Mouse (Mus musculus): Measurements from ENCODE around the gene Tnip1. TPM values are rescaled to one million over a fixed set of nuclear protein-coding genes. Genes with fewer than 3 reads are reported as not detected.

Tnip1 gene
- total RNA-seq, 2 experiments from 2014 or later, result 26.7 to 28.3 TPM

Other genes with a start within 250 kb of the Tnip1 start
- 70.3 and 73.9 TPM in 2 replicates for gene Cdc42se2, start 175.2 kb downstream of the Tnip1 start, total RNA-seq (2015)
- gene Cdc42se2, start 175.2 kb downstream of the Tnip1 start, total RNA-seq (2017), result 92.6 and 94.5 TPM in 2 replicates
- gene Lyrm7, start 102.0 kb downstream of the Tnip1 start, total RNA-seq (2015), result 0.85 and 6.1 TPM in 2 replicates
- 5.3 and 14.8 TPM in 2 replicates for gene Lyrm7, start 102.0 kb downstream of the Tnip1 start, total RNA-seq (2017)
- 370 and 459 TPM in 2 replicates for gene Hint1, start 96.5 kb downstream of the Tnip1 start, total RNA-seq (2015)
- gene Hint1, start 96.5 kb downstream of the Tnip1 start, total RNA-seq (2017), result 411 and 450 TPM in 2 replicates
- 52.7 and 58.3 TPM in 2 replicates for gene Gpx3, start 60.5 kb downstream of the Tnip1 start, total RNA-seq (2015)
- 1.8 and 6.0 TPM in 2 replicates for gene Gpx3, start 60.5 kb downstream of the Tnip1 start, total RNA-seq (2017)
- gene Anxa6, start 70.5 kb upstream of the Tnip1 start, total RNA-seq (2015), result 112 and 126 TPM in 2 replicates
- 230 and 245 TPM in 2 replicates for gene Anxa6, start 70.5 kb upstream of the Tnip1 start, total RNA-seq (2017)
- 35.5 and 36.2 TPM in 2 replicates for gene Ccdc69, start 115.2 kb upstream of the Tnip1 start, total RNA-seq (2015)
- 32.6 and 35.6 TPM in 2 replicates for gene Ccdc69, start 115.2 kb upstream of the Tnip1 start, total RNA-seq (2017)
- 242 and 244 TPM in 2 replicates for gene Gm2a, start 135.2 kb upstream of the Tnip1 start, total RNA-seq (2015)
- gene Gm2a, start 135.2 kb upstream of the Tnip1 start, total RNA-seq (2017), result 179 and 191 TPM in 2 replicates
- gene Slc36a3, start 188.8 kb upstream of the Tnip1 start, total RNA-seq (2015), result 0.07 and 0.09 TPM in 2 replicates
- gene Slc36a3, start 188.8 kb upstream of the Tnip1 start, total RNA-seq (2017), result not detected in 2 replicates
- gene Slc36a2, start 222.2 kb upstream of the Tnip1 start, total RNA-seq (2015), result 0.21 and 0.25 TPM in 2 replicates
- gene Slc36a2, start 222.2 kb upstream of the Tnip1 start, total RNA-seq (2017), result 0.04 and 0.29 TPM in 2 replicates
- gene Slc36a1, start 241.4 kb upstream of the Tnip1 start, total RNA-seq (2015), result 22.2 and 24.7 TPM in 2 replicates
- gene Slc36a1, start 241.4 kb upstream of the Tnip1 start, total RNA-seq (2017), result 13.4 and 15.4 TPM in 2 replicates

All from megakaryocyte, adult 5-6 weeks (primary cell).